Mouse (Mus musculus) liver, embryonic 14.5 days (tissue): ENCODE measurements around the gene Havcr2.

Source experiments
- CTCF ChIP-seq: IDR thresholded peaks from 2 replicates; pipeline ENCODE4 v1.5.1; 2016; ENCODE audit warnings: antibody characterized with exemption, low read depth, control low read depth
- EP300 ChIP-seq: IDR thresholded peaks from 2 replicates; pipeline ENCODE4 v1.6.1; 2016; ENCODE audit warnings: antibody characterized with exemption, low read depth

DNA sequence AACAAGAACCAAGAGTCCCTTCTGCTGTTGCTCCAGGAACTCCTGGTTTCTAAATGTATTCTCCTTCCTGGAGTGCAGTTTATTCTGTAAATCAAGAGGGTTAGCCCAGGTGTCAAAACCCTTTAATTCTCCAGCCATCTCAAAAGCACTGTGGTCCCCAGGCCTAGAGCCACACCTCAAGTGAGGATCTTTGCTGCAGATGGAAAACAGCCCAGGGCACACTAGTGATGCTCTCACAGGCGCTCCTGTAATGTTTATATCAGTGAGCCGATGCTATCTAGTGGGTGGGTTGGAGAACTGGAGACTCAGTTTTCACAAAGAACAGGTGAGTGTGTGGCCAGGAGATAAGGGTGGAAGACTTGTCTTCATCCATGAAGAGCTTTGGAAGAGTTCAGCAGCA, 69.2 kb downstream of the Havcr2 start, which contains the start of gene Gm12169:
- TF ChIP-seq EP300 (no peak), CTCF (no peak)
